Mouse (Mus musculus) urinary bladder, postnatal 36 days (tissue): Measurements from ENCODE around the gene Gnat2.

ENCODE experiments used
- DNase-seq, 2 experiments: peaks; one replicate each; pipeline ENCODE4 v3.0.0; 2022; ENCODE audit warnings: low spot score in 2 of 2, mixed read lengths in 1 of 2

Gene Gnat2

DNA sequence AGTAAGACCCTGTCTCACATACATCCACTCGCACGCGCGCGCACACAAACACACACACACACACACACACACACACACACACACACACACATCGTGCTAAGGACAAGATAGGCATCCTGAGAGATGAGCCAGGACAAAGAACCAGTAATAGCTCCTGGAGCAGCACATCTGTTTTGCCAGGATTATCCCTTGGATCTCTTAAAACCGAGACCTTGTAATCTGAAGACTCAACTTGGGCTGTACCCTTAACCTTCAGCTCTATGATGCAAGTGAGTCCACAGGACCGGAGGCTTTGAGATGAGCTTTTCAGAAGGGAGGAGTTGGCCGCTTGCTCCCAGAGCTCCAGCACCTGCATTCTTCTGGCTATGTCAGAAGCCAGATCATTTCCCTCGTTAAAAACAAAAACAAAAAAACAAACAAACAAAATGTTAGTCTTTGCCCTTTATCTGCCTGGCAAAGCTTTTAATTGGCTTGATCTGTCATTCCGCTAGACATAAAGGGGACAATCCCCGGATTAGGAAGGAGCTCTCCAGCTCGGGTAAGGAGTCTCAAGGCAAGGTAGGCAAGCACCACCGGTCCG lies at the start of gene Gnat2:
Gnat2 (plus strand) TSS at position 254 of the 580 bp plus-strand sequence.
- DNase-seq, result no peak

DNA sequence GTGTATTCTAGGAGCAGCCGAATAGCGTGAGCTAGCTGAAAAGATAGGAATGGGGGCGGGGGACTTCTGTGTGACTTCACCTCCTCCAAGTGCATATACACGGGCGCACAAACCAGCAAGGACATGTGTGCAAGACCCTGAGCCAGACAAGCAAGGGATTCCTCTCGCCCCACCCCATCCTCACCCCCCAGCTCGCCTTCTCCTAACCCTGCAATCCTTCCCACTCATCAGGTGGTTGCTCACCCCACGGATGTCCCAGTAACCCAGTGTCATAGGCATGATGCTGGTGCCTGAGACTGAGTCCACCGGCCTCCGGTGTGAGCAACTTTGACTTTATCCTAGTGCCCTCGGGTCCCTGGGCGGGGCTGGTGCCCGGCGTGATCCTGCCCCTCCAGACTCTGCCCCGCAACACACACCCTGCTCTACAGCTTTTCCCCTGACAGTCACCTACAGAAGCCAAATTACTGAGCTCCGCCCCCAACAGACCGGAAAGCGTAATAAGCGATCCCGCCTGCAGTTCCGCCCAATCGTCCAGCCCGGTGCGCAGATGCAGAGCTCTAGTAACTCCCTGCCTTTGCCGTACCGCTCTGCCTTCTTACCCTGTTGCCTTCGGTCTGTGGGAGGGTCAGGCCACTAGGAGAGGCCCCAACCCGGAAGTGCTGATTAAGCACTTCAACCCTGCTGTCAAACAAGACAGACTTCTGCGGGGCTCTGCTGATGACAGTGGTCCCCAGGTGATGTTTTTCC lies 48.0 kb upstream of the Gnat2 start, which contains the start of gene Gstm4:
Gstm4 (minus strand) TSS at position 501 of the 747 bp plus-strand sequence.
- peak; percentile 86 to 94 for DNase-seq

DNA sequence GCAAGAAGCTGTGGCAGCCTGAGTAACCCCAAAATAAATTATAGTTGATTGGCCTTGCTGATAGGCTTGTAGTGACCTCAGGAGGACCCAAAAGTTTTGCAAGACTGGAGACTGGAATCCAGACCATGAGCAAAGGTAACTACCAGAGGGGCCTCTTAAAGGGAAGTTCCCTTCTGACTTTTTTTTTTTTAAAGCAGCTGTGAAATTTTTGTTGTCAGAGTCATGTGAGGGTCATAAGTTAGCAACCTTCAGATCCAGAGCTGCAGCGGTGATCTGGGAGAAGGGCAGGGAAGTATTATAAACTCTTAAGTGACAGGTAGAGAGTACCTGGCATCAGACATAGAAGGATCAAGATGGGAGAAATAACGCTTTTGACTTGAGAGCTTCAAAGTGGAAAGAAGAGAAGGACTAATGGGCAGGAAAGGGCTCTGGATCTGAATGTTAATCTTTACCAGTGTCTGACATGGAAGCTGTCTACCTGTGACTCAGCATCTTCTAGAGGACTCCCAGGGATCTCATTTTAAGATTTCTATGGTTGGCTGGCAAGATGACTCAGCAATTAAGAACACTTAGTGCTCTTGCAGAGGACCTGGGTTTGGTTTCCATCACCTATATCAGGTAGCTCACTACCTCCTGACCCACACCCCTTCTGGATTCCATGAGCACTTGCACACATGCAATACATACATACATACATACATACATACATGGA lies 45.5 kb upstream of the Gnat2 start:
- DNase-seq, result no peak

DNA sequence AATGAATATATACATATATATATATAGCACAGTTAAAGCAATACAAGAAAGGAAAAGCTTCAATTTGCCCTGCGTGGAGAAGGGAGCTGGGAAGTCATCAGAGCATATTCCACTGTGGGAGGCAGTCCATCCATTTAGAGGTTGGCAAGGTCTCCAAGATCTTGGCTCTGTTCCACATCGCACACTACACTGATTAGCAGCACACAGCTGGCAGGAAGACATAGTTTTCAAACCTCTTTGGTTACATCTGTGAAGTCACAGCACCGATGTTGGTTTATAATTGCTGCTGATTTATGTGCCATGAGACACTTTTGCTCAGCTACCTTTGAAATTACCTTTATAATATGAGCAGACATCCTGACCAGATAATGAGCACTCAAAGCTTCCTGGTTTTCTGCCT lies 44.3 kb upstream of the Gnat2 start:
- DNase-seq, result no peak

DNA sequence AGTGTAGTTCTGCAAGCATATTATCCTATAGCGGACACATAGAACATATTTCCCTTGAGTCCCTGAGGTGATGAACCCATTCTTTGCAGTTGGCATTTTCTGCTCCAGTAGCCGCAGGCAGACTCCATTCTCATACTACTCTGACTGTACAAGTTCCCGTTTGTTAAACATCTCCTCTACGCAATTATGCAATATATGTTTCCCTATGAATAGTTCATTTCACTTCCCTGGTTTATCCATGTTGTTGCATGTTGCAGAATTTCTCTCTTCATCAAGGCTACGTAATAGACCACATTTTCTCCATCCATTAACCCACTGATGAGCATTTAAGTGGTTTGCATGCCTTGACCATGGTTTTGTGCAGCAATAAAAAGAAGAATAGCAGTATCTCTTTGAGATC lies 42.1 kb upstream of the Gnat2 start:
- no peak for DNase-seq

DNA sequence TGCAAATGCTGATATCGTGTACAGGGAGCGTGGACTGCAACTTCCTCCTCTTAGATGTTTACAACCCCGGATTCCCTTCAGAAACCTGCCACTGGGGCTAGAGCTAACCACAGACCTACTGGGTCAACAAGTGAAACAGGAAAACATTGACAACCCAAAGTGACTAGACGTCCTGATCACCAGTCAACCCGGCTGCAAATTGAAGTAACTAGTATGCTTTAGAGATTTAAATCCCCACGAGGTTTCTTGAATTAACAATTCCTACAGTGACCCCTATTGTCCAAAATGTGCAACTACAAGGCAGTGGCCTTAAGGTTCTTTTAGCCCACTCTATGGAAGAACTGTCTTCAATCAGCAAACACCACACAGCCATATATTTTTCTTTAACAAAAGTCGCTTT lies 31.2 kb upstream of the Gnat2 start:
- DNase-seq, result peak in 1 of 2 experiments; percentile 30

DNA sequence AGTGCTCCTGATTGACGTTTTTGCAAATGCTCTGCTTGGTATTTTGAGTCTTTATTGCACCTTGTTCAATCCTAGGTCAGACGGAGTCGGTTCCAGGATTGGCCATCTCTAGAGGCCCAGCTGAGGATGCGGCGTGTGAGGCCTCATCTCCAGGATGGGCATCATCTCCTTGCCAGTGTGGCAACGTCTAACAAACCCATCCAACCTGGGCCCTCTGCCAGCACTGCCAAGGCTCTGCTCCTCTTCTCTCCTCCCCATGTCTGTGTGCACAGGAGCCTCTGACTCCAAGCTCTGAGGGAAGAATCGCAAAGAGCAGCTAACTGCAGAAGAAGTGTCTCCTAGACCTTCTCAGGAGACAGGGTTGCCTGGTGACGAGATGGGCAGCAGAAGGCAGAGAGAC lies 29.9 kb upstream of the Gnat2 start:
- no peak for DNase-seq

DNA sequence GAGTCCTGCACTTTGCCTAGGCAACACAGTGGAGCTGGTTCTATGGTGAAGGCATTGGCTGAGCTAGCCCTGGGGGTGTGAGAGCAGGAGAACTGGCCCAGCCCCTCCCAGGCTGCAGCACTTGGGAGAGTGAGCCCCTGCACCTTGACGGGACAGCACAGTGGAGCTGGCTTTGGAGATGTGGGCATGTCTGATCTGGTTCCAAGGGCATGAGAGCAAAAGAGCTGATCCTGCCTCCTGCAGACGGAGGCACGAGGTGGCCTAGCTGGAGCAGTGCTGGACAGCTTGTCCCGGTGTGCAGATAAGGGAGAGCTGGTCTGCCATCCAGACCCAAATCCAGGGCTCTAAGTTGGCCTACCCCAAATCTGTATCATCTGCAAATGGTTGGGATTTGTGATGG lies 27.9 kb upstream of the Gnat2 start:
- no peak for DNase-seq

DNA sequence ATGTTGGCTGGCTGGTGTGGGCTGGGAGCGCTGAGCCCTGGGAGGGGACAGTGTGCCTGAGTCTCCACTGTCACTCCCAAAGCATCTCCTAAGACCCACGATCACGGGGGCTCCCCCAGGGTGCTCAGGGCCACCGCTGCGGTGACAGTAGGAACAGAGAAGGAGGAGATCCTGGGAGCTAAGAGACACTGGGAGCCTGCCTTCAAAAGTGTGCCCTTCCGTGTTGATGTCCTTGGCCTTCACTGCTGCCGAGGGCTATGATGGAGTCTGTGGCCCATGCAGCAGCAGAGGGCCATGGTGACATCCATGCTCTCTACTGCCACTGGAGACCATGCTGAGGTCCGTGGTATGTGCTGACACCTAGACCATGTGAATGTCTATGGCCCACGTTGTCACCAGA lies 27.0 kb upstream of the Gnat2 start:
- no peak for DNase-seq

DNA sequence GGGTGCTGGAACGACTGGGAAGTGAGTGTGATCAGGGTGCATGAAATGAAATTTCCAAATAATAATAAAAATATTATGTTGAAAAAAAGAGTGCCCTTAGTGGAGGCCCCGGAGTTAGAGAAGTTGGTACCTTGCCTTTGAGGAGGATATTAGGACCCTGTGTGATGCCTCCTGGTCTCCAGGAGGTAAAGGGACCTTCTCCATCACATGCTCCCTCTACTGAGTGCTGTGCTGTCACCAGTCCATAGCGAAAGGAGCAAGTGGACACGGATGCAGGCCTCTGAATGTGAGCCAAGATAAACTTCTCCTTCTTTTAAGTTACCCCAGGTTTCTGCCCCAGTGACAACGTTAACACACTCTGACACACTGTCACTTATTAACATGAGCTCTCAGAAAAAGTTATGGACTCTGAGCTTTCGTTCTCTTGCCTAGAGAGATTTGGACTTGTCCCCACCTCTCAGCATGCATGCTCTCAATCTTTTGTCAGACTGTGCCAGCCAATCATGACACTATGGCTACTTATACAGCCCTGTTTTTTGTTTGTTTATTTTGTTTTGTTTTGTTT lies 25.1 kb upstream of the Gnat2 start:
- DNase-seq, result no peak

DNA sequence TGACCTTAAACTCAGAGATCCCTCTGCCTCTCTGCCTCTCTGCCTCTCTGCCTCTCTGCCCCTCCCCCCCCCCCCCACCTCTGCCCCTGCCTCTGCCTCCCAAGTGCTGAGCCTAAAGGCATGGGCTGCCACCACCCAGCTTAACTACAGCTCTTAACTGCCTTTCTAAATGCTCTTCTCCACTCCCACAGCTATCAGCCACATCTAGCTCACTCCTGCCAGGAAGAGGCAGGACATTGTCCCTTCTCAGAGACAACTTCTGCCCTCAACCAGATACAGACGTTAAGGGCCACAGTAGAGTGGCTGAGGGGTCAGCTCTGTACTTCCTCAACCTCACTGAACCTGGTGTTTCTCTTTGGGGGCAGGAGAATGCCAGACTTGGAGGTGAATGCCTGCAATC lies 23.8 kb upstream of the Gnat2 start:
- DNase-seq, result no peak

DNA sequence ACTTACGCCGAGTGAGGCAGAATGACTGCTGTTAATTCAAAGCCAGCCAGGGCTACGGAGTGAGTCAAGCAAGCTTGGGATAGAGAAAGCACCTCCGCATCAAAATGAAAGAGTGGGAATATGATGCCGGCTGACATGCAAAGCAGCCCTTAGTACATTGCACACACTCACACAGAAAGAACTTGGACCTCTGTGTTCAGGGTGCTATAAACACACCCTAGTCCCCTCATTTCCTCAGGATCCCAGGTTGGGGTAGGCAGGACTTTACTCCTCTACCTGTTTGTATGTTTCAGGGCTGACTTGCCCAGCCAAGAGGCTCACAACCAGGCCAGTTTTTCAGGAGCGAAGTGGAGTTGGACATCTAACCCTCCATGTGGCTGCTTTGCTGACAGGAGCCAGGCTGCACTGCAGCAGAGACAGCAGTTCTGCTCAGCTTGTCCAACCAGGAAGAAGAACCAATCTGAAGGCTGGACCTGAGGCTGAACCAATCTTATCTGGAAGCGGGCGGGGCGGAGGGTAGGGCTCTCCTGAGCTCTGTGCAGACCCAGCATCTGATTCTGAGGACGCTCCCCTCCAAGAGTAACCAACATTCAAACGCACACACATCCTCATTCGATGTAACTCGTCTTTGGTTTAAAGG lies 23.2 kb upstream of the Gnat2 start:
- DNase-seq, result peak; percentile 55 to 69

DNA sequence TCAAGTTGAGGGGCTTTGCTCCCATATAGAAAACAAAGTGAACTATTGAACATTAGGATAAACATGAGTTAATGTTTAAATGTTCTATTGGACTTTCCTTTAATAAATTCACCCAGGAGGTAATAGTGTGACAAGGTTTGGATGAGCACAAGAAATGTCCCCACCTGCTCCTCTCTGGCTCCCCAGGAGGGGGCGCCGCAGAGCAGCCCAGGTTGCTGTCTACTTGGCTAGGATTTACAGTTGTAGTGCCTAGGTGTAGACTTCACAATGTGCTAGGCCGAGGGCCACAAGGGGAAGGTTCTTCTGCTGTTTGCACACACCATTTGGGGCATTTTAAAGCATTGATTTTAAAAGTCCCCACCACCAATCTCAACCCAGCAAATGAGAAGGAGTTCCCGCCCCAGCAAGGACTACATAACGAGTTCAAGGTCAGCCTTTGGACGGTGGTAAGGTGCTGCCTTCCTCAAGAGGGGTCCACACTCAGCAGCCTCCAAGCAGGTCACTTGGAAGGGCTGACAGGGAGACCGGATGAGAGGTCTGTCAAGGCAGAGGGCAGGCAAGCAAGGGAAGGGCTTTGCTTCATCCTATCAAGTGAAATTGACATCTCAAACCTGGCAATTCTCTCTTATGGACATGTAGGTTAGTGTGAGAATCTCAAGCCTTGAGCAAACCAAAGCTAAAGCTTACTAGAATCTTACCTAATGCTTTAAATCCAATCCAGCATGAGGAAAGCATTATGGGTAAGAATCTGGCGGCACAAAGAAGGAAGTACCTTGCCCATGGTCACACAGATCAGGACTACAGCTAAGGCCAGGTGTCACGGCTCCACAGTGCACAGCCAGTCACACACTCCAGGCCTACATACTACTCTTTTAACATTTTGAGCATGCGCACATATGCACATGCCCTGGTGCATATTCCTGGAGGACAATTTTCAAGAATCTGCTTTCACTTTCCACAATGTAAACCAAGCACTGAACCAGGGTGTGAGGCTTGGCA lies 22.0 kb upstream of the Gnat2 start:
- peak; percentile 60 to 77 for DNase-seq

DNA sequence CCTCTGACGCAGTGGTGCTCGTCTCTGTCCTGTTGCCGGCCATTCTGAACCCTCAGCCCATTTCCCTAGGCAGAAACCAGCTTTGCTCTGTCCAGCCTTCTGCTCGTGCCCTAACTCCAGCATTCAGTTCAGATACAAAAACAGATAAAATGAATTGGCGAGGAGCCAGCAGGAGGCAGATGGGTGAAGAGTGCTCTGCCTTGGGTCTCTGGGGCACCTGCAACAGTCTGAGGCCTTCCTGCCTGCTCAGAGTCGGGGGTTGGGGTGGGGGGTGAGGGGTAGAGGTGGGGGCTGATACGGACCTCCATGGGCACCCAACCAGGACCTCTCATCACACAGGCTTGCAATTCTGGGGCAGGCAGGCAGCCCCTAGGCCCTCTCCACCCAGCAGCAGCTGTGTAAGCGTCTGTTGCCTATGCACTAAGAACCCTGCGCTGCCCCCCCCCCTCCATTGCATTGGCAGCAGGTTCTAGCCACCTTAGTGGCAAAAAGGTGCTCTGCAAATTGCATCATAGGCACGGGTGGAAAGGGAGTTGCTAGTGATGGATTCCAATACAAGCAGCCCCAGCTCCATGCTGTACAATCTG lies 19.5 kb upstream of the Gnat2 start:
- no peak for DNase-seq

DNA sequence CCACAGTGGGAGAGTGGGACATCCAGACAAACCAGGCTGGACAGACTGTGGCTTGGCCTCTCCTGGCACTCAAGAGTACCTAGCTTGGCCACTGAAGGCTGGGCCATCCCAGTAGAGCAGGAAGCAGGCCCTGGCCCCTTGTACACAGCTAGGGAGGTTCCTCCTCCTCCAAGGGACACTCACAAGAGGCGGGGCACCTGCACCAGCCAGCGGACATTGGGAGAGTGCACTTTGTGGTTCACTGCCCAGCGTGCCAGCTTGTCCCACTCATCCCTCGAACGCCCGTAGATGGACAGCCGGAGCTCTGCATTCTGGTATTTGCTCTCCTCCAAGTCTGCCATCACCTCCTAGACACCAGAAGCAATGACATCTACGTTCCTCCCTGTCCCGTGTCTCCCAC lies 15.8 kb upstream of the Gnat2 start:
- no peak for DNase-seq

DNA sequence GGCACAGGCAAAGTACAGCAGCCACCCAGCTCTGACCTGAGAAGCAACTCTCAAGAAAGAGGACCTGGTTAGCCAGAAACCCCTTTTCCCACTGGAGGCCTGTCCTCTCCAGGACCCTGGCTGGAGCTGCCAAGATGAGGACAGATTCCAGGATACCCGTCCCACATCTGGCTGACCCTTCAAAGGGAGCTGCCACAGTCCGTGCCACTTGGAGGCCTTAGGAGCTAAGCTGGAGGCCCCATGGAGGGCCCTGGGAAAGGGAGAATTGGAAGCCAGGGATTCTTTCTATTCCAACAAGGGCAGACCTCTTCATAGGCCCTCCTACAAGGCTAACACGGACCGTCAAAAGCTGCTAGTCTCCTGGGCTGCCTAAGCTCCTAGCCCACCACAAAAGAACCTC lies 10.9 kb upstream of the Gnat2 start:
- no peak for DNase-seq

DNA sequence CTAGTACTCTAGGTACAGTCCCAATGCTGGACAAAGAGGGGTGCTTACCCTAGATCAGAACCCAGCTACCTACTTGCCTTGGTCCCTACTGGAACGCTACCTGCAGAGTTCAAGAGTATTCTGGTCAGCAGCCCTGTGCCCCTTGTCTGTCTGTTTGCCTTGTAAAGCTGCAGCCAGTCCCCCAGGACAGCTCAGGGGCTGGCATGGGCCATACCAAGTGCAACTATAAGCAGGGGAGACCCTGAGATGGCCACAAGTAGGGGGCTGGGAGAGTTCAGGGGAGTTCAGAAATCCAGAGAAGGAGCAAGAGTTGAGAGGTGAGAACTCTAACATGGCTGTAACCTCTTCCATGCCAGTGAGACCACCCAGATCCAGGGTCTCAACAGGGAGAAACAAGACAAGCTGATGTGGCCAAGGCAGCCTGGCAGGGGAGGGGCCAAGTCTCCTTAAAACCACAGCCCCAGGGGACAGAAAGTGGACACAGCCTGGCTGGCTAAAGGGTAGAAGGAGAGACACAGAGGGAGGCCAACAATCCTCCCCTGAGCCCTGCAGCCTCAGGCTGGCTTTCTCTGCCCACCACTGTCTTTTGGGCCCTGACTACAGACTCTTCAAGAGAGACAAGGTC lies 10.2 kb upstream of the Gnat2 start:
- no peak for DNase-seq

DNA sequence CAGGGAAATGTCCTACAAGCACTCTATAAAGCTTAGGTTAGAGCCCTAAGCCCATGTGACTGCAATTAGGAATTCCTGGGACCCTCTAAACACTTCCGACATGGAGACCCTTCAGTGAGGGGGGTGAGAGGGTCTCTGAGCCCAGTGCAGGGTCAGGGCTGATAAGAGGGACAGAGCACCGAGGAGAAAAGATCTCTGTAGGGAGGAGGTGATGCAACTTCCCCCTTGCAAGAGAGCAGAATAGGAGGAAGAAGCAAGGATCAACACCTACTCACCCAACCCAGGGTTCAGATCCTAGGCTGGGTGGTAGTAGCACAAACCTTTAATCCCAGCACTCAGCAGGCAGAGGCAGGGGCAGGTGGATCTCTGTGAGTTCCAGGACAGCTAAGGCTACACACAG lies 9.4 kb upstream of the Gnat2 start:
- DNase-seq, result no peak

DNA sequence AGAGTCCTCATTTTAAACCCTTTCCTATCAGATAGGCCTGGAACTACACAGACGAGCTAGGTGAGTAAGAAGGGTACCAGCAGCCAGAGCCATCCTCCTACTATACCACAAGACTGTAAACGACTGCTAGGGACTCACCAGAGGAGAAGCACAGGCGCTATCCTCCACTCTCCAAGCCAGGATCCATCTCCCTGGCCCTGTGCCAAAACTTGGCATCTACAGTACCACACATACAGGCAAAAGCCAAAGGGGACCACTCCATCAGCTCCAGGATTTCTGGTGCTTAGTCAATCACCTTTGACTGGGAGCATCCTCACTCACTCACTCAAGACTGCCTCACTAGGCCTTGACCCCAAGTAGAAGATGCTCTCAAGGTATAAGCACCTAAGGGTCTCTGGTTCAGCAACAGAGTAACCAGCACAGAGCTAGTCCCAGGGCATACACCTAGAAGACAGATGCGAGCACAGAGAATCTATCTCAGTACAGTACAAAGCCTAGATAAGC lies 8.6 kb upstream of the Gnat2 start:
- DNase-seq, result no peak

DNA sequence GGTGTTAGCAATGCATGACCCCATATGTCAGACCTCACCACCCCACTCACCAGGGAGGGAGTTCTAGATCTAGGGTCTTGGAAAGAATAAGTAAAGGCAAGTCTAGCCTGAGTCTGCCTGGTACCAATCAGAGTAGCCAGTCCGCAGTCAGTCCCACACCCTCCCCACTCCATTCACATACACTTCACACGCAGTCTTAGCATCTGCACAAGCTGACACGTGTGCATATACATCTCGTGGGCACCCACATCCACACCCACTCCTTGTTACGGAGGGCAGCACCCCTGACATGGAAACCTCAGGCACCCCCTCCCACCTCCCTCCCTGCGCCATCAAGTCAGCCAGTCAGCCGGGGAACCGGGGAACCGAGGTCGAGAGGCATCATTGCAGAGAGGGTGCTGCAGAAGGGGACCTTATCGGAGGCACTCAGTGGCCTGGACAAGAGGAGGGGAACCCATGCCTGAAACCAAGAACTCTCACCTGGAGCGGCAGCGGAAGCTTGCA lies 7.8 kb upstream of the Gnat2 start:
- no peak for DNase-seq
